Mouse (Mus musculus): ENCODE data around the gene Slc25a13.

- TF ChIP-seq MAX (IDR thresholded peaks at IDR 0.05; ENCODE audit: low read length) (no peak), MAZ (IDR thresholded peaks at IDR 0.05; ENCODE audit: low read depth, low read length) (no peak), POLR2A (IDR thresholded peaks at IDR 0.05; ENCODE audit: low read depth, low read length) (no peak), CTCF (conservative IDR thresholded peaks at IDR 0.05 in 1 of 2, IDR thresholded peaks at IDR 0.05 in 1 of 2; ENCODE audit: low read depth in 2 of 2, low read length in 2 of 2) (no peak)
These were observed 13.3 kb upstream of the Slc25a13 start for GRCm38 (mm10) chr6:6230262-6230661.
